Mouse (Mus musculus): ENCODE measurements around the gene Mmgt2.
"Not testable (repeated sequence)": the region's sequence is repeated elsewhere in the genome, so short reads cannot be mapped to it uniquely, and the experiment has no call there.

Gene Mmgt2

GRCm38 (mm10) chr11:62644602-62645336 is 3.7 kb upstream of the Mmgt2 start:
- in situ Hi-C loops (cut with MboI; ENCODE audit: low sequenced_read_pairs), result no loop called here

GRCm38 (mm10) chr11:62645337-62645675 is 3.2 kb upstream of the Mmgt2 start:
- in situ Hi-C loops (cut with MboI; ENCODE audit: low sequenced_read_pairs), result no loop called here

DNA sequence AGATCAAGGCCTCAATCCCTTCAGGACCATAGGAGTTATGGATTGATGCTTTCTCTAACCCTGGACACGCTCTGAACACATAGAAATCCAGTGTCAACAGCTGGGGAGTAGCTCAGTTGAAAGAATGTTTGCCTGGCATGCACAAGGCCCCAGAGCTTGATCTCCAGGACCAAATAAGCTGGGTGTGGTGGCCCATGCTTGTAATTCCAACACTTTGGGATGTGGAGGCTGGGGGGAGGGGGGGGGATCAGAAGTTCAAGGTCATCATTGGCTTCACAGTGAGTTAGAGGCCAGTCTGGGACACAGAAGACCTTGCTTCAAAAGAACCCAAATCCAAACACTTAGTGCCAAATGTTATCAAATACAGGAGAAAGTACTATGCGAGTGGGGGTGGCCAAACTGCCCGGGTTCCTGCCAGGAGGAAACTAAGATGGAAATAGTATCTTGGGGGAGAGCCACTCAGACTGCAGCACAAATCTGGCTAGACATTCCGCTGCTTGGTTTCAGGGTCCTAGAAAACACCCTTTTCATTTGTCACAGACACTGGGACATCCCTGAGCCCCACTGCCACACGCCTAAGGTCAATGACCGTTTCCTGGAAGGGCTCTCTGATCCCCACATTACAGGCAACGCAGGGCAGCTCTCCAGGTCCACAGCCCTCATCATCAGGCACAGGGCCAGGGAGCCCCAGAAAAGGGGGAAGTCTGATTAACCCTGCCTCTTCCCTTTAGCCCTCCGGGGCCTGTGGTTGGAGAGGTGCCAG is 2.6 kb upstream of the Mmgt2 start:
- in situ Hi-C loops (cut with MboI; ENCODE audit: low sequenced_read_pairs), result no loop called here

GRCm38 (mm10) chr11:62646495-62646843 is 2.0 kb upstream of the Mmgt2 start:
- in situ Hi-C loops (cut with MboI; ENCODE audit: low sequenced_read_pairs), result no loop called here

DNA sequence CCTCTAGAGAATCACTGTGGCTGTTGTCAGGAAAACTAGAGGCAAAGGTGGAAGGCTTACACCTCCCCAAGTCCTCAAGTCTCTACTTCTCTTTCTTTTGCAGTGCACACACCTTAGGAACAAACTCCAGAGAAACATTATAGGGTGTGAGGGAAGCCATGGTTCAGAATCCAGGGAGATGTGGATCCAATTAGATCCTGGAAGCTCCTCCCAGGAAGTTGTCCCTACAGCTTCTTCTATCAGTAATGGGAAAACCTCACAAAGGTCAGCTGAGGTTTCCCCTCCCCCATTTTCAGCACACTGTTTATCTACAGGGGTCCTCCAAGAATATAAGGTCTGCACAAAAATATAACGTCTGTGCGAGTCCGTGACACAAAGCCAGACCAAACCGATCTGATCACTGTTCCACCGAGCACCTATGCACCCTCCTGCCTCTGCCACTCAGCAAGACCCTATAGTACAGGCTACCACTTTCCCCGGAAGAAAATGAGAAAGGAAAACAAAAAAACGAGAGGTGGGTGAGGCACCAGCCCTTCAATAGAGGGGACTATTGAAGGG is 1.4 kb upstream of the Mmgt2 start:
- in situ Hi-C loops (cut with MboI; ENCODE audit: low sequenced_read_pairs), result no loop called here

GRCm38 (mm10) chr11:62647661-62648590 is 538 bp upstream of the Mmgt2 start, which contains the start of gene Lrrc75a:
Lrrc75a (minus strand) TSS chr11:62648523.
- in situ Hi-C loops (cut with MboI; ENCODE audit: low sequenced_read_pairs), result no loop called here

DNA sequence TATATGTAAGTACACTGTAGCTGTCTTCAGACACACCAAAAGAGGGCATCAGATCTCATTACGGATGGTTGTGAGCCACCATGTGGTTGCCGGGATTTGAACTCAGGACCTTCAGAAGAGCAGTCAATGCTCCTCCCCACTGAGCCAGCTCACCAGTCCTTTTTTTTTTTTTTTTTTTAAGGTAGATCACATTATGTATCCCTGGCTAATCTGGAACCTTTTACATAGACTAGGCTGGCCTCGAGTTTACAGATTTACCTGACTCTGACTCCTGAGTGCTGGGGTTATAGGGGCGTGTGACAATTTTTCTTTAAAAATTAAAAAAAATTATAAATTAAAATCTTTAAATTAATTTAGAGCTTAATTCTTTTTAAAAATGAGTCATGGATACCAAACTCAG is 1.3 kb downstream of the Mmgt2 start:
- in situ Hi-C loops (cut with MboI; ENCODE audit: low sequenced_read_pairs), result not testable (repeated sequence)

DNA sequence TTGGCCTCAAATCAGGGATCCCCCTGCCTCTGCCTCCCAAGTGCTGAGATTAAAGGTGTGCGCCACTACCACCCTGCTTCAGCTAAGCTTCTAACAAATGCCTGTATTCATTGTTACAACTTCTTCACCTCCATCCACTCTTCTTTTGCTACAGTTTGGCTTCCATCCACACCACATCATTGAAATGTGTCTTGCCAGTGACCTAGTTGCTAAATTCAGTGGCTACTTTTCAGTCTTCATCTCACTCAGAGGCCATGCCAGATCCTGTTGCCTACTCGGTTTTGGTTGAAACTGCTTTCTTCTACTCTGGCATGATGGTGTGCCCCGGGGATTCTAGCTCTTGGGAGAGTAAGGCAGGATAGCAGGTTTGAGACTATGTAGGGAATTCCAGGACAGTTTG is 3.1 kb downstream of the Mmgt2 start:
- in situ Hi-C loops (cut with MboI; ENCODE audit: low sequenced_read_pairs), result no loop called here

DNA sequence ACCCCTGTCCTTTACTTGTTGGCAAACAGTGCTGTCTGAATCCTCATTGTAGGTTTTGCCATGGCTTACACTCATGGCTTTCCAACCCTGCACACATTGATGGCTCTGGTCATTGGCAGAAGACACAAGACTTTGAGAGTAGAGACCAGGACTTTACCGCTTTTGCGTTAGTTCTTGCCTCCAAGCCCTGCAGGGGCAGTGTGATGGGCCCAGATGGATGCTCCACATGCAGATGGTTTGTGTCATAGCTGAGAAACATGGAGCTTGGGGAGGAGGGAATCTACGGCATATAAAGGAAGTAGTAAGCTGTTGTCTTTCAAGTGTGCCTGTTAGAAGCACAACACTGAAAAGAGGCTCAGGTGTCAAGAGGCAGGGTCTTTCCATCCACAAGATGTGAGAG is 3.6 kb downstream of the Mmgt2 start:
- in situ Hi-C loops (cut with MboI; ENCODE audit: low sequenced_read_pairs), result no loop called here

- in situ Hi-C loops (cut with MboI; ENCODE audit: low sequenced_read_pairs), result no loop called here
Observed at GRCm38 (mm10) chr11:62660885-62661284, 12.4 kb downstream of the Mmgt2 start.

- in situ Hi-C loops (cut with MboI; ENCODE audit: low sequenced_read_pairs), result no loop called here
Observed at GRCm38 (mm10) chr11:62664250-62664649, 15.8 kb downstream of the Mmgt2 start.

GRCm38 (mm10) chr11:62668986-62669385 is 20.5 kb downstream of the Mmgt2 start:
- in situ Hi-C loops (cut with MboI; ENCODE audit: low sequenced_read_pairs), result no loop called here

- in situ Hi-C loops (cut with MboI; ENCODE audit: low sequenced_read_pairs), result no loop called here
Observed at GRCm38 (mm10) chr11:62669471-62669870, 21.0 kb downstream of the Mmgt2 start.

DNA sequence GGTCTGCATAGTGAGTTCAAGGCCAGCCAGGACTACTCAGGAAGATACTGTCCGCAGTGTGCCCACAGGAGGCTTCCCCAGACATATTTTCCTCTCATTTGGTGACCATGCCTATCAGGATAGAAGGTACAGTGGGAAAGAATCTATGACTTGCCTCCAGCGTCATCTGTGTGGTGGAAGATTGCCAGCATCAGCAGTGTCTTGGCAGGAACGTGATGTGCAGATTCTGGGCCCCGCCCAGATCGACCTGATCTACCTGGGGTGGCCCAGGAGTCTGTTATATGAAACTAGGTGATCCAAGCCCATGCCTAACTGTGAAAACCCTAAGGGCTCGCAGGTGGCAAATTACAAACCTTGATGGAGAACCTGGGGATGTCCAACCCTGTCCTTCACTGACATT is 21.5 kb downstream of the Mmgt2 start:
- in situ Hi-C loops (cut with MboI; ENCODE audit: low sequenced_read_pairs), result no loop called here

- in situ Hi-C loops (cut with MboI; ENCODE audit: low sequenced_read_pairs), result loop anchor here (5.0 kb wide), 1 partner anchor 63 kb away; no protein-coding TSS in a partner anchor
Observed at GRCm38 (mm10) chr11:62675480-62676289, 27.2 kb downstream of the Mmgt2 start.

- in situ Hi-C loops (cut with MboI; ENCODE audit: low sequenced_read_pairs), result loop anchor here (5.0 kb wide), 1 partner anchor 64 kb away; no protein-coding TSS in a partner anchor
Observed at GRCm38 (mm10) chr11:62676290-62676596, 27.8 kb downstream of the Mmgt2 start.

DNA sequence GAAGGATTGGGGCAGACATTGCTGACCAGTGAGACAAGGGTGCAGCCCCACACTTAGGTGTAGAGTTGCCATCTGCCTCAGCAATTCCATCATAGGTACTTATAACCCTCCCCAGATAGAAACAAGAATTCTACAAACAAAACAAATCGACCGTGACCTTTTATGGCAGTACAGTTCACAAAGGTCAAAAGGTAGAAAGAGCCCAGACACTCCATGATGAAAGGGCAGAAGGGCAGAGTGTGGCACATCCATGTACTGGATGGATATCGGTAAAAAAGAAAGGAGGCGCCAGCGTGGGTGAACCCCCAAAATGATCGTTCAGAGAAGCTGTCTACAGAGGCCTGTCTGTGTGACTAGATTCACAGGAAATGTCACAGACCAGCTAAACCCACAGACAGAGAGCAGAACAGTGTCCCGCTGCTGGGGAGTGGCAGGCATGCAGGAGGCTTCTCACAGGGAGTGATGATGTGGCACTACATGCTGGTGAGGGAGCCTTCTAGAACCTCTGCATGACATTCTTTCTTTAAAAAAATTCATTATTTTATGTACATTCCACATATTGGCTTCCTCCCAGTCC is 30.4 kb downstream of the Mmgt2 start:
- in situ Hi-C loops (cut with MboI; ENCODE audit: low sequenced_read_pairs), result loop anchor here (5.0 kb wide), 1 partner anchor 67 kb away; no protein-coding TSS in a partner anchor

DNA sequence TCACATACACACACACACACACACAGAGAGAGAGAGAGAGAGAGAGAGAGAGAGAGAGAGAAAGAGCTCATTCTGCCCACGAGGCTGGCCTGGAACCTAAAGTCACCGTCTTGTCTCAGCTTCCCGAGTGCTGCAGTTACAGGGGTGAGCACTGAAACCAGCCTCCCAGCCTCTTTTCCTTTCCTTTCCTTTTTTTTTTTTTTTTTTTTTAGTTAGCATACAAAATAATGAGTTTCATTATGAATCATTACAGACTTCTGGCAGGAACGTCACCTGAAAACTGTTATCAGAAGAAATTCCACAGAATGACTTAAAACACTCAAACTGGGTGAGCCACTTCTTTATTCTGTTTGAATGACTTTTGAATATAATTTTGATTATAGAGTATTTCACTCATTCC is 31.5 kb downstream of the Mmgt2 start:
- in situ Hi-C loops (cut with MboI; ENCODE audit: low sequenced_read_pairs), result loop anchor here (5.0 kb wide), 1 partner anchor 68 kb away; no protein-coding TSS in a partner anchor

- in situ Hi-C loops (cut with MboI; ENCODE audit: low sequenced_read_pairs), result no loop called here
Observed at GRCm38 (mm10) chr11:62691592-62691991, 43.1 kb downstream of the Mmgt2 start.
